Mouse (Mus musculus) ovary, postnatal 10 days (tissue): Measurements from ENCODE around the gene Ppp1r16b.

ENCODE experiments used
- DNase-seq: peaks from one replicate; pipeline ENCODE4 v3.0.0; 2022; ENCODE audit warnings: low spot score

Gene Ppp1r16b

GRCm38 (mm10) chr2:158665098-158665497, at the start of gene Ppp1r16b:
Gene Ppp1r16b, plus strand, starts transcription at chr2:158665398.
- no peak for DNase-seq

GRCm38 (mm10) chr2:158615702-158616101, 49.5 kb upstream of the Ppp1r16b start:
- no peak for DNase-seq

GRCm38 (mm10) chr2:158616296-158616695, 48.9 kb upstream of the Ppp1r16b start:
- DNase-seq, result no peak

- DNase-seq, result no peak
Measured at GRCm38 (mm10) chr2:158616790-158617189, 48.4 kb upstream of the Ppp1r16b start.

GRCm38 (mm10) chr2:158624718-158625222, 40.4 kb upstream of the Ppp1r16b start, which contains the start of gene Actr5:
Gene Actr5, plus strand, starts transcription at chr2:158624888.
- peak; percentile 72 for DNase-seq

GRCm38 (mm10) chr2:158625231-158625630, 40.0 kb upstream of the Ppp1r16b start:
- no peak for DNase-seq

GRCm38 (mm10) chr2:158625697-158626096, 39.5 kb upstream of the Ppp1r16b start:
- DNase-seq, result no peak

- DNase-seq, result no peak
Measured at GRCm38 (mm10) chr2:158628858-158629257, 36.3 kb upstream of the Ppp1r16b start.

- no peak for DNase-seq
Measured at GRCm38 (mm10) chr2:158629414-158629813, 35.8 kb upstream of the Ppp1r16b start.

GRCm38 (mm10) chr2:158631873-158632272, 33.3 kb upstream of the Ppp1r16b start:
- DNase-seq, result no peak

- peak; percentile 43 for DNase-seq
Measured at GRCm38 (mm10) chr2:158641869-158642268, 23.3 kb upstream of the Ppp1r16b start.

GRCm38 (mm10) chr2:158642587-158642986, 22.6 kb upstream of the Ppp1r16b start:
- no peak for DNase-seq

- no peak for DNase-seq
Measured at GRCm38 (mm10) chr2:158643791-158644190, 21.4 kb upstream of the Ppp1r16b start.

GRCm38 (mm10) chr2:158651159-158651908, 13.9 kb upstream of the Ppp1r16b start:
- DNase-seq, result no peak

GRCm38 (mm10) chr2:158652985-158653384, 12.2 kb upstream of the Ppp1r16b start:
- peak; percentile 16 for DNase-seq

GRCm38 (mm10) chr2:158654717-158655116, 10.5 kb upstream of the Ppp1r16b start:
- DNase-seq, result no peak

GRCm38 (mm10) chr2:158655806-158656205, 9.4 kb upstream of the Ppp1r16b start:
- no peak for DNase-seq

GRCm38 (mm10) chr2:158658822-158659221, 6.4 kb upstream of the Ppp1r16b start:
- DNase-seq, result no peak

- no peak for DNase-seq
Measured at GRCm38 (mm10) chr2:158659346-158659745, 5.9 kb upstream of the Ppp1r16b start.

GRCm38 (mm10) chr2:158666071-158666800, 1.0 kb downstream of the Ppp1r16b start:
- no peak for DNase-seq

GRCm38 (mm10) chr2:158667022-158667670, 1.9 kb downstream of the Ppp1r16b start:
- peak; percentile 12 for DNase-seq

GRCm38 (mm10) chr2:158667671-158668432, 2.7 kb downstream of the Ppp1r16b start:
- DNase-seq, result peak; percentile 9
